In genomic region chr14:38629671-38630070, GRCm38 (mm10) we compare ENCODE assay signal across 18 mouse cellular contexts.
DNase-seq lines count a peak whose midpoint lies in the region; ATAC-seq and TF ChIP-seq lines count a peak whose summit lies in the region.
"Had no signal": no experiment of that assay in that cellular context is flagged by ENCODE, and none has a peak within 500 bp of the region (broad histone marks: within the 10 kb centered on the region; RNA-seq: fewer than 3 reads in every experiment).

No protein-coding gene starts in this region.

- no peak overlapping the region for H3K4me3 ChIP-seq in forebrain, embryonic 13.5 days
- H3K4me3 ChIP-seq in forebrain, embryonic 12.5 days (replicated peaks): no peak overlapping the region
- H3K4me3 ChIP-seq in liver, adult 2 months (ENCODE audit: insufficient read depth, low read depth, low read length): no peak overlapping the region
- H3K4me3 ChIP-seq in cerebellum, adult 2 months (replicated peaks; ENCODE audit: insufficient read depth, low read depth, low read length): no peak overlapping the region
- H3K4me3 ChIP-seq in hindbrain, embryonic 14.5 days (replicated peaks; ENCODE audit: low read length): no peak overlapping the region
- H3K4me3 ChIP-seq: embryonic facial prominence, embryonic 12.5 days; heart, embryonic 10.5 days; limb, embryonic 10.5 days; liver, embryonic 15.5 days had no signal

- no peak for TF ChIP-seq POLR2A in liver, adult 2 months (IDR thresholded peaks at IDR 0.05; ENCODE audit: extremely low read depth, insufficient read depth, low read length)
- TF ChIP-seq POLR2A in cerebellum, adult 2 months (IDR thresholded peaks at IDR 0.05; ENCODE audit: borderline replicate concordance, insufficient read depth, low read length): no peak

- H3K27ac ChIP-seq in forebrain, embryonic 13.5 days: no peak overlapping the region
- no peak overlapping the region for H3K27ac ChIP-seq in forebrain, embryonic 12.5 days
- no peak overlapping the region for H3K27ac ChIP-seq in liver, adult 2 months (replicated peaks; ENCODE audit: insufficient read depth, low read depth, low read length)
- no peak overlapping the region for H3K27ac ChIP-seq in cerebellum, adult 2 months (ENCODE audit: insufficient read depth, low read length)
- no peak overlapping the region for H3K27ac ChIP-seq in hindbrain, embryonic 14.5 days
- H3K27ac ChIP-seq: embryonic facial prominence, embryonic 12.5 days; heart, embryonic 10.5 days; limb, embryonic 10.5 days; liver, embryonic 15.5 days had no signal

- H3K27me3 ChIP-seq in forebrain, embryonic 13.5 days: no peaks in the 10 kb centered on the region
- no peaks in the 10 kb centered on the region for H3K27me3 ChIP-seq in forebrain, embryonic 12.5 days
- H3K27me3 ChIP-seq in liver, adult 2 months (ENCODE audit: control insufficient read depth, insufficient read depth, low read length): no peaks in the 10 kb centered on the region
- no peaks in the 10 kb centered on the region for H3K27me3 ChIP-seq in cerebellum, adult 2 months (ENCODE audit: control insufficient read depth, insufficient read depth, low read length)
- H3K27me3 ChIP-seq in hindbrain, embryonic 14.5 days (ENCODE audit: control insufficient read depth, insufficient read depth, low read length): no peaks in the 10 kb centered on the region
- H3K27me3 ChIP-seq: embryonic facial prominence, embryonic 12.5 days; liver, embryonic 15.5 days; Patski had no signal

- H3K9ac ChIP-seq in forebrain, embryonic 13.5 days: no peak overlapping the region
- H3K9ac ChIP-seq in forebrain, embryonic 12.5 days: no peak overlapping the region
- H3K9ac ChIP-seq in liver, adult 2 months (ENCODE audit: low read depth, low read length): no peak overlapping the region
- no peak overlapping the region for H3K9ac ChIP-seq in hindbrain, embryonic 14.5 days
- H3K9ac ChIP-seq: embryonic facial prominence, embryonic 12.5 days; liver, embryonic 15.5 days had no signal

- H3K36me3 ChIP-seq in forebrain, embryonic 13.5 days (ENCODE audit: poor library complexity, severe bottlenecking): no peaks in the 10 kb centered on the region
- H3K36me3 ChIP-seq in forebrain, embryonic 12.5 days (replicated peaks): no peaks in the 10 kb centered on the region
- no peaks in the 10 kb centered on the region for H3K36me3 ChIP-seq in liver, adult 2 months (ENCODE audit: control insufficient read depth, insufficient read depth, low read length)
- no peaks in the 10 kb centered on the region for H3K36me3 ChIP-seq in hindbrain, embryonic 14.5 days (replicated peaks; ENCODE audit: control insufficient read depth, insufficient read depth)
- H3K36me3 ChIP-seq: embryonic facial prominence, embryonic 12.5 days; heart, embryonic 10.5 days; limb, embryonic 10.5 days; liver, embryonic 15.5 days had no signal

- no peaks in the 10 kb centered on the region for H3K9me3 ChIP-seq in forebrain, embryonic 13.5 days (replicated peaks)
- no peaks in the 10 kb centered on the region for H3K9me3 ChIP-seq in forebrain, embryonic 12.5 days
- H3K9me3 ChIP-seq in hindbrain, embryonic 14.5 days (ENCODE audit: control insufficient read depth, low read length): no peaks in the 10 kb centered on the region
- H3K9me3 ChIP-seq: embryonic facial prominence, embryonic 12.5 days; heart, embryonic 10.5 days; limb, embryonic 10.5 days; liver, embryonic 15.5 days had no signal

- H3K4me1 ChIP-seq in forebrain, embryonic 13.5 days: peaks cover 3% of the 10 kb centered on the region; the same call in 1 of the 2 replicates
- no peaks in the 10 kb centered on the region for H3K4me1 ChIP-seq in forebrain, embryonic 12.5 days
- no peaks in the 10 kb centered on the region for H3K4me1 ChIP-seq in liver, adult 2 months (ENCODE audit: control insufficient read depth, insufficient read depth, low read length)
- 0 out of 2 replicates have a peak, but pooled peaks cover 2% of the 10 kb centered on the region for H3K4me1 ChIP-seq in cerebellum, adult 2 months (ENCODE audit: control insufficient read depth, insufficient read depth, low read length)
- H3K4me1 ChIP-seq in hindbrain, embryonic 14.5 days (replicated peaks; ENCODE audit: control insufficient read depth, insufficient read depth, low read length): 0 out of 2 replicates have a peak, but pooled peaks cover 3% of the 10 kb centered on the region
- H3K4me1 ChIP-seq: embryonic facial prominence, embryonic 12.5 days; heart, embryonic 10.5 days; limb, embryonic 10.5 days; liver, embryonic 15.5 days had no signal

- no peak for TF ChIP-seq CTCF in liver, adult 2 months (IDR thresholded peaks at IDR 0.05; ENCODE audit: low read depth, low read length)
- TF ChIP-seq CTCF in cerebellum, adult 2 months (IDR thresholded peaks at IDR 0.05; ENCODE audit: borderline replicate concordance, insufficient read depth, low read depth, low read length): no peak

- DNase-seq in liver, adult 2 months (ENCODE audit: extremely low read depth, low read depth, low spot score): peak; percentile 14
- DNase-seq in liver: no peak
- DNase-seq in cerebellum, adult 2 months: peak; percentile 18 to 66
- peak; percentile 56 for DNase-seq in hindbrain, embryonic 14.5 days (ENCODE audit: low spot score)
- no peak for DNase-seq in heart, postnatal 25 days (ENCODE audit: low spot score)
- DNase-seq in lung, postnatal 10 days: no peak
- DNase-seq: adrenal gland, adult 2 months; gastrocnemius, postnatal 10 days; heart, postnatal 36 days; kidney, adult 11 months; kidney, postnatal 25 days had no signal

- no peaks in the 10 kb centered on the region for H3K79me2 ChIP-seq in liver, adult 2 months (ENCODE audit: control insufficient read depth, insufficient read depth, low read length)

- no peak overlapping the region for H3K4me2 ChIP-seq in forebrain, embryonic 13.5 days
- H3K4me2 ChIP-seq in forebrain, embryonic 12.5 days: no peak overlapping the region
- no peak overlapping the region for H3K4me2 ChIP-seq in hindbrain, embryonic 14.5 days (replicated peaks)
- H3K4me2 ChIP-seq: embryonic facial prominence, embryonic 12.5 days; liver, embryonic 15.5 days had no signal

- peak; percentile 70; the same call in 1 of the 2 replicates for ATAC-seq in forebrain, embryonic 13.5 days
- ATAC-seq in forebrain, embryonic 12.5 days (ENCODE audit: low FRiP score): no peak
- peak; percentile 81 for ATAC-seq in hindbrain, embryonic 14.5 days (ENCODE audit: low FRiP score)
- ATAC-seq: Patski had no signal

- intact Hi-C loops in heart, postnatal 25 days (cut with DNase I): no loop called here

Comparison
In these comparisons a context has a peak if more than half of its experiments do, and no peak if none do; other contexts are left out.
1. DNase-seq: peak in liver, adult 2 months (single experiment), cerebellum, adult 2 months (2 of 2) and hindbrain, embryonic 14.5 days (single experiment); none in liver (single experiment), heart, postnatal 25 days (single experiment) and lung, postnatal 10 days (single experiment).